Mouse (Mus musculus) ES-Bruce4 (cell line): ENCODE measurements around the gene Rnf212b.

Source experiments
- CTCF ChIP-seq: IDR thresholded peaks from one replicate; pipeline ENCODE4 v1.8.1; 2011; ENCODE audit warnings: low read depth, low read length
- EP300 ChIP-seq: IDR thresholded peaks from 2 replicates; pipeline ENCODE4 v1.6.1; 2011; ENCODE audit warnings: low read depth, low read length; ENCODE audit not compliant: insufficient read depth
- POLR2A ChIP-seq: IDR thresholded peaks from one replicate; pipeline ENCODE4 v1.8.1; 2011; ENCODE audit warnings: low read length; ENCODE audit not compliant: insufficient read depth

- TF ChIP-seq POLR2A = no peak
- TF ChIP-seq CTCF = no peak
- no peak for TF ChIP-seq EP300
Observed at GRCm38 (mm10) chr14:54793894-54794830, 19.8 kb upstream of the Rnf212b start.
